Mouse (Mus musculus) kidney, postnatal 0 days (tissue): ENCODE data around the gene Ndufs1. TPM values are rescaled to one million over a fixed set of nuclear protein-coding genes. Genes with fewer than 3 reads are reported as not detected.

Experiments
- ATAC-seq: fragments of 200-750 bp; cut with Nextera tagmentation; replicated peaks from 2 replicates; pipeline ENCODE4 v1.8.0; 2017; ENCODE audit warnings: low read depth, moderate number of reproducible peaks, moderate TSS enrichment, moderate library complexity; ENCODE audit not compliant: low FRiP score
- DNase-seq: peaks from one replicate; pipeline ENCODE4 v3.0.0-alpha.2; 2016; ENCODE audit warnings: low spot score
- H3K27ac ChIP-seq: fragments of 300-500 bp; sonication (generic); 2 replicates; pipeline ENCODE4 v1.5.1; 2014; ENCODE audit warnings: mild to moderate bottlenecking
- H3K27me3 ChIP-seq: fragments of 300-500 bp; sonication (generic); 2 replicates; pipeline ENCODE4 v1.6.1; 2014; ENCODE audit warnings: low read length, mixed read lengths; ENCODE audit not compliant: insufficient read depth
- H3K36me3 ChIP-seq: fragments of 300-500 bp; sonication (generic); 2 replicates; pipeline ENCODE4 v1.6.1; 2014; ENCODE audit warnings: low read length, mixed read lengths; ENCODE audit not compliant: insufficient read depth
- H3K4me1 ChIP-seq: fragments of 300-500 bp; sonication (generic); replicated peaks from 2 replicates; pipeline ENCODE4 v1.6.1; 2014; ENCODE audit warnings: antibody characterized with exemption, low read length, mixed read lengths; ENCODE audit not compliant: insufficient read depth
- H3K4me2 ChIP-seq: fragments of 300-500 bp; sonication (generic); 2 replicates; pipeline ENCODE4 v1.6.1; 2014; ENCODE audit warnings: mild to moderate bottlenecking, low read length, moderate library complexity, mixed read lengths
- H3K4me3 ChIP-seq: fragments of 300-500 bp; sonication (generic); replicated peaks from 2 replicates; pipeline ENCODE4 v1.5.1; 2014; ENCODE audit warnings: low read depth, low read length
- H3K9ac ChIP-seq: fragments of 300-500 bp; sonication (generic); 2 replicates; pipeline ENCODE4 v1.6.1; 2014; ENCODE audit warnings: low read depth, low read length
- H3K9me3 ChIP-seq: fragments of 300-500 bp; sonication (generic); replicated peaks from 2 replicates; pipeline ENCODE4 v1.6.1; 2016; ENCODE audit warnings: low read length, inconsistent platforms, mixed read lengths
- CTCF ChIP-seq: IDR thresholded peaks from 2 replicates; pipeline ENCODE4 v1.5.1; 2016; ENCODE audit warnings: antibody characterized with exemption, low read depth, mild to moderate bottlenecking, moderate library complexity
- WGBS: fragments of 180-500 bp; shearing (Covaris S2); extraction: QIAGEN DNeasy Blood & Tissue Kit; methylation state at CpG from one replicate; pipeline ENCODE4 v1.1.7; 2014; 5-methylcytosine and 5-hydroxymethylcytosine counted together
- microRNA-seq: library from miRNA; unstranded; fragments of <30 nt; microRNA quantifications from one replicate; pipeline ENCODE4, GENCODE M21; 2016
- polyA plus RNA-seq: library from polyadenylated mRNA; unstranded; fragments of >200 nt; fragmentation: Nextera tagmentation; extraction: Ambion mirVana; gene quantifications from 2 replicates; pipeline ENCODE4 v1.2.1, GENCODE M21; 2015

Ndufs1 gene
- polyA plus RNA-seq, 1 experiment from 2014 or later = 178 TPM

GRCm38 (mm10) chr1:63107614-63108327 is 68.9 kb downstream of the Ndufs1 start:
- Histone ChIP-seq H3K27ac (0 out of 2 replicates have a peak overlapping the region, but pooled peaks have one; percentile 25), H3K4me1 (peaks cover 18% of the 10 kb centered on the region; the same call in 1 of the 2 replicates), H3K4me2 (no peak overlapping the region), H3K9ac (0 out of 2 replicates have a peak overlapping the region, but pooled peaks have one; percentile 20), H3K27me3 (no peaks in the 10 kb centered on the region), H3K4me3 (no peak overlapping the region), H3K9me3 (no peaks in the 10 kb centered on the region), H3K36me3 (peaks cover 5% of the 10 kb centered on the region; the same call in 1 of the 2 replicates)
- no peak for ATAC-seq
- TF ChIP-seq CTCF = no peak
- 53% methylated on average over 6 of the region's 6 CpGs for WGBS
- no peak for DNase-seq

GRCm38 (mm10) chr1:63102758-63103451 is 73.7 kb downstream of the Ndufs1 start:
- no peak overlapping the region for H3K27ac ChIP-seq
- H3K4me3 ChIP-seq = no peak overlapping the region
- no peak overlapping the region for H3K4me2 ChIP-seq
- no peak overlapping the region for H3K9ac ChIP-seq
- H3K4me1 ChIP-seq = 0 out of 2 replicates have a peak, but pooled peaks cover 7% of the 10 kb centered on the region
- no peak for TF ChIP-seq CTCF
- DNase-seq (no peak), ATAC-seq (no peak)
- H3K9me3 ChIP-seq = no peaks in the 10 kb centered on the region
- H3K36me3 ChIP-seq = peaks cover 20% of the 10 kb centered on the region
- H3K27me3 ChIP-seq = no peaks in the 10 kb centered on the region
- 86% methylated on average over 12 of the region's 12 CpGs for WGBS

GRCm38 (mm10) chr1:63100196-63100595 is 76.4 kb downstream of the Ndufs1 start:
- Histone ChIP-seq H3K9ac (no peak overlapping the region), H3K27ac (no peak overlapping the region), H3K9me3 (no peaks in the 10 kb centered on the region), H3K4me3 (no peak overlapping the region), H3K4me2 (no peak overlapping the region), H3K27me3 (no peaks in the 10 kb centered on the region), H3K36me3 (peaks cover 20% of the 10 kb centered on the region), H3K4me1 (no peaks in the 10 kb centered on the region)
- no peak for ATAC-seq
- TF ChIP-seq CTCF = no peak
- no peak for DNase-seq
- 92% methylated on average over 8 of the region's 8 CpGs for WGBS

- WGBS = 83% methylated on average over 4 of the region's 4 CpGs
- DNase-seq = no peak
- H3K36me3 ChIP-seq = peaks cover 20% of the 10 kb centered on the region
These were observed 77.8 kb downstream of the Ndufs1 start for GRCm38 (mm10) chr1:63098831-63099230.

GRCm38 (mm10) chr1:63096071-63096470 is 80.6 kb downstream of the Ndufs1 start:
- Histone ChIP-seq H3K27me3 (no peaks in the 10 kb centered on the region), H3K4me2 (no peak overlapping the region), H3K36me3 (peaks cover 34% of the 10 kb centered on the region), H3K9ac (no peak overlapping the region), H3K4me1 (no peaks in the 10 kb centered on the region), H3K9me3 (no peaks in the 10 kb centered on the region), H3K4me3 (no peak overlapping the region), H3K27ac (no peak overlapping the region)
- ATAC-seq = 0 out of 2 replicates have a peak, but pooled peaks have one; percentile 46
- TF ChIP-seq CTCF = no peak
- 59% methylated on average over 5 of the region's 5 CpGs for WGBS
- DNase-seq = peak; percentile 63

More at GRCm38 (mm10) chr1:63098831-63099230, 77.8 kb downstream of the Ndufs1 start:
- H3K9ac ChIP-seq = no peak overlapping the region
- H3K4me1 ChIP-seq = no peaks in the 10 kb centered on the region
- ATAC-seq = no peak
- no peak for TF ChIP-seq CTCF
- H3K9me3 ChIP-seq = no peaks in the 10 kb centered on the region
- no peak overlapping the region for H3K4me3 ChIP-seq
- H3K4me2 ChIP-seq = no peak overlapping the region
- no peaks in the 10 kb centered on the region for H3K27me3 ChIP-seq
- no peak overlapping the region for H3K27ac ChIP-seq

Small RNAs within 50 kb of the gene (microRNA-seq; reads per million reads assigned to microRNA genes)
- gene Gm24557 = not detected
- not detected for gene Gm27512

Other genes starting within 250 kb of the Ndufs1 start
- gene Ino80d, start 62.2 kb downstream of the Ndufs1 start, polyA plus RNA-seq = 6.2 and 6.5 TPM in 2 replicates
- gene Eef1b2, start within 50 bp of the Ndufs1 start, polyA plus RNA-seq = 545 and 580 TPM in 2 replicates
- gene Gpr1, start 37.7 kb upstream of the Ndufs1 start, polyA plus RNA-seq = 0.15 and 0.17 TPM in 2 replicates
- gene Zdbf2, start 96.4 kb upstream of the Ndufs1 start, polyA plus RNA-seq = 2.3 and 2.5 TPM in 2 replicates